Mouse (Mus musculus): ENCODE results near the gene Adipoq. TPM values are rescaled to one million over a fixed set of nuclear protein-coding genes. Genes with fewer than 3 reads are reported as not detected.
"Not testable (repeated sequence)": the region's sequence is repeated elsewhere in the genome, so short reads cannot be mapped to it uniquely, and the experiment has no call there.

Gene Adipoq
- total RNA-seq, 2 experiments from 2014 or later: 12.2 TPM; not detected in 1

- no peak for ATAC-seq (replicated peaks; ENCODE audit: low FRiP score, poor library complexity, severe bottlenecking)
These were observed 10.7 kb downstream of the Adipoq start for GRCm38 (mm10) chr16:23157013-23157412.

GRCm38 (mm10) chr16:23158292-23158691 lies 12.0 kb downstream of the Adipoq start:
- ATAC-seq (replicated peaks; ENCODE audit: low FRiP score, poor library complexity, severe bottlenecking): no peak

- no peak for ATAC-seq (replicated peaks; ENCODE audit: low FRiP score, poor library complexity, severe bottlenecking)
These were observed 12.6 kb downstream of the Adipoq start for GRCm38 (mm10) chr16:23158957-23159356.

- ATAC-seq (replicated peaks; ENCODE audit: low FRiP score, poor library complexity, severe bottlenecking): no peak
These were observed 13.4 kb downstream of the Adipoq start for GRCm38 (mm10) chr16:23159749-23160148.

GRCm38 (mm10) chr16:23162116-23162515 lies 15.8 kb downstream of the Adipoq start:
- no peak for ATAC-seq (replicated peaks; ENCODE audit: low FRiP score, poor library complexity, severe bottlenecking)

GRCm38 (mm10) chr16:23164443-23164842 lies 18.1 kb downstream of the Adipoq start:
- ATAC-seq (replicated peaks; ENCODE audit: low FRiP score, poor library complexity, severe bottlenecking): no peak

GRCm38 (mm10) chr16:23165441-23165840 lies 19.1 kb downstream of the Adipoq start:
- ATAC-seq (replicated peaks; ENCODE audit: low FRiP score, poor library complexity, severe bottlenecking): no peak

- no peak for ATAC-seq (replicated peaks; ENCODE audit: low FRiP score, poor library complexity, severe bottlenecking)
These were observed 20.3 kb downstream of the Adipoq start for GRCm38 (mm10) chr16:23166646-23167045.

GRCm38 (mm10) chr16:23167079-23167478 lies 20.7 kb downstream of the Adipoq start:
- no peak for ATAC-seq (replicated peaks; ENCODE audit: low FRiP score, poor library complexity, severe bottlenecking)

GRCm38 (mm10) chr16:23170813-23171212 lies 24.5 kb downstream of the Adipoq start:
- no peak for ATAC-seq (replicated peaks; ENCODE audit: low FRiP score, poor library complexity, severe bottlenecking)

GRCm38 (mm10) chr16:23173904-23174303 lies 27.6 kb downstream of the Adipoq start:
- no peak for ATAC-seq (replicated peaks; ENCODE audit: low FRiP score, poor library complexity, severe bottlenecking)

- no peak for ATAC-seq (replicated peaks; ENCODE audit: low FRiP score, poor library complexity, severe bottlenecking)
These were observed 28.5 kb downstream of the Adipoq start for GRCm38 (mm10) chr16:23174855-23175254.

- ATAC-seq (replicated peaks; ENCODE audit: low FRiP score, poor library complexity, severe bottlenecking): no peak
These were observed 29.6 kb downstream of the Adipoq start for GRCm38 (mm10) chr16:23175956-23176355.

- no peak for ATAC-seq (replicated peaks; ENCODE audit: low FRiP score, poor library complexity, severe bottlenecking)
These were observed 31.5 kb downstream of the Adipoq start for GRCm38 (mm10) chr16:23177856-23178255.

- no peak for ATAC-seq (replicated peaks; ENCODE audit: low FRiP score, poor library complexity, severe bottlenecking)
These were observed 32.5 kb downstream of the Adipoq start for GRCm38 (mm10) chr16:23178796-23179195.

- ATAC-seq (replicated peaks; ENCODE audit: low FRiP score, poor library complexity, severe bottlenecking): not testable (repeated sequence)
These were observed 33.1 kb downstream of the Adipoq start for GRCm38 (mm10) chr16:23179436-23179835.

GRCm38 (mm10) chr16:23181054-23181453 lies 34.7 kb downstream of the Adipoq start:
- no peak for ATAC-seq (replicated peaks; ENCODE audit: low FRiP score, poor library complexity, severe bottlenecking)

GRCm38 (mm10) chr16:23181487-23181886 lies 35.2 kb downstream of the Adipoq start:
- no peak for ATAC-seq (replicated peaks; ENCODE audit: low FRiP score, poor library complexity, severe bottlenecking)

- ATAC-seq (replicated peaks; ENCODE audit: low FRiP score, poor library complexity, severe bottlenecking): no peak
These were observed 35.7 kb downstream of the Adipoq start for GRCm38 (mm10) chr16:23181942-23182597.

GRCm38 (mm10) chr16:23185824-23186223 lies 39.5 kb downstream of the Adipoq start:
- no peak for ATAC-seq (replicated peaks; ENCODE audit: low FRiP score, poor library complexity, severe bottlenecking)

- no peak for ATAC-seq (replicated peaks; ENCODE audit: low FRiP score, poor library complexity, severe bottlenecking)
These were observed 40.1 kb downstream of the Adipoq start for GRCm38 (mm10) chr16:23186418-23186817.

GRCm38 (mm10) chr16:23187983-23188382 lies 41.6 kb downstream of the Adipoq start:
- no peak for ATAC-seq (replicated peaks; ENCODE audit: low FRiP score, poor library complexity, severe bottlenecking)
